Mouse (Mus musculus) intestine, postnatal 0 days (tissue): ENCODE measurements at regions not wholly inside any gene's neighbourhood (a gene's known extent, or its start where the extent isn't known, plus 50 kb on each side); places are given as distances from the start of the nearest gene placed in this dataset.

Source experiments
- ATAC-seq: fragments of 200-750 bp; cut with Nextera tagmentation; 2 replicates; pipeline ENCODE4 v1.8.0; 2017; ENCODE audit warnings: mild to moderate bottlenecking, moderate TSS enrichment, moderate library complexity
- H3K27ac ChIP-seq: fragments of 300-500 bp; sonication (generic); 2 replicates; pipeline ENCODE4 v1.5.1; 2014; ENCODE audit warnings: mild to moderate bottlenecking, low read depth, low read length, moderate library complexity
- H3K27me3 ChIP-seq: fragments of 300-500 bp; sonication (generic); replicated peaks from 2 replicates; pipeline ENCODE4 v1.6.1; 2014; ENCODE audit warnings: low read length, mixed read lengths; ENCODE audit not compliant: control insufficient read depth, insufficient read depth
- H3K36me3 ChIP-seq: fragments of 300-500 bp; sonication (generic); 2 replicates; pipeline ENCODE4 v1.6.1; 2014; ENCODE audit warnings: mild to moderate bottlenecking, moderate library complexity; ENCODE audit not compliant: control insufficient read depth, insufficient read depth
- H3K4me1 ChIP-seq: fragments of 300-500 bp; sonication (generic); replicated peaks from 2 replicates; pipeline ENCODE4 v1.6.1; 2014; ENCODE audit warnings: antibody characterized with exemption, low read length, mixed read lengths; ENCODE audit not compliant: control insufficient read depth, insufficient read depth
- H3K4me2 ChIP-seq: fragments of 300-500 bp; sonication (generic); replicated peaks from 2 replicates; pipeline ENCODE4 v1.6.1; 2014; ENCODE audit warnings: low read depth, mild to moderate bottlenecking, moderate library complexity
- H3K4me3 ChIP-seq: fragments of 300-500 bp; sonication (generic); 2 replicates; pipeline ENCODE4 v1.5.1; 2014; ENCODE audit warnings: low read depth, low read length
- H3K9ac ChIP-seq: fragments of 300-500 bp; sonication (generic); 2 replicates; pipeline ENCODE4 v1.6.1; 2014; ENCODE audit warnings: mild to moderate bottlenecking, low read depth, low read length
- H3K9me3 ChIP-seq: fragments of 300-500 bp; sonication (generic); 2 replicates; pipeline ENCODE4 v1.6.1; 2016; ENCODE audit warnings: mixed run types; ENCODE audit not compliant: control insufficient read depth
- CTCF ChIP-seq: sonication (generic); IDR thresholded peaks from 2 replicates; pipeline ENCODE4 v1.5.1; 2016; ENCODE audit warnings: low read depth, mild to moderate bottlenecking, control low read depth, antibody characterized with exemption, moderate library complexity
- WGBS: fragments of 180-500 bp; shearing (Covaris S2); extraction: QIAGEN DNeasy Blood & Tissue Kit; methylation state at CpG from one replicate; pipeline ENCODE4 v1.1.7; 2014; 5-methylcytosine and 5-hydroxymethylcytosine counted together

DNA sequence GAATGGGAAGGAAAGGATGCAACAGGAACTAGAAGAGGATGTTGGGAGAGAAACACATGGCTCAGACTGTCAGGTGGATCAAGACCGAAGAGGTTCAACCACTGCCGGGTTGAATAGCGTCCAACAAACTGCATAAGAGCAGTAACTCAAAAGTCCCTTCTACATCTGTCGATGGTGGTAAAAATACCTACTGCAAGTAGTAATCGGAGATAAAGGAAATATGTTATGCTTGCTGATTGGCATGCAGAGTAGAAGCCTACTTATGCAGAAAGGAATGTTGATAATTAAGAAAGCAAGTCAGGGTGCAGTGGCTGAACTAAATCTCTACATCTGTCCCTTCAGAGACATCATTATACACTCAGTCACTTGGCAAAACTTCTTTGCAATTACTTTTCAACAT is 330.9 kb upstream of the Actbl2 start:
- H3K27me3 ChIP-seq = no peaks in the 10 kb centered on the region
- no peak overlapping the region for H3K4me2 ChIP-seq
- H3K36me3 ChIP-seq = no peaks in the 10 kb centered on the region
- TF ChIP-seq CTCF = no peak
- ATAC-seq = no peak
- H3K9ac ChIP-seq = no peak overlapping the region
- H3K9me3 ChIP-seq = no peaks in the 10 kb centered on the region
- no peak overlapping the region for H3K27ac ChIP-seq
- WGBS = 90% methylated on average over 5 of the region's 5 CpGs
- no peaks in the 10 kb centered on the region for H3K4me1 ChIP-seq
- no peak overlapping the region for H3K4me3 ChIP-seq

DNA sequence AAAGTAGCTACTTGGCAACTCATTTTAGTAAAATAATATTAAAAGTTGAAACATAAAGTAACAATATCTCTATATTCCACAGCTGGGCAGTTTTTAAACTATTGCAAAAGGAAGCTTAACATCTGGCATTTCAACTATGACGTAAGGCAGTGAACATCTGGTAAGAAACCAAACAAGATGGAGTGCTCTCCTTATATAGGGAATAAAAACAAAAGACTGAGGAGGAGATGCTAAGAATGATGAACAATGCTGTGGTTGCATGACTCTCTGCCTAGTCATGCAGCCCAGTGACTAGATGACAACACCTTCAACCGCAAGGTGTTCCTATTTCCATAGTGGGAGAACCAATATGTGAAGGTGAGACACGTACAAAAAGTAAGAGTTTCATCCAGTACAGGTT is 329.9 kb upstream of the Actbl2 start:
- no peaks in the 10 kb centered on the region for H3K4me1 ChIP-seq
- H3K4me3 ChIP-seq = no peak overlapping the region
- no peak for TF ChIP-seq CTCF
- H3K4me2 ChIP-seq = no peak overlapping the region
- no peak overlapping the region for H3K9ac ChIP-seq
- no peak overlapping the region for H3K27ac ChIP-seq
- H3K9me3 ChIP-seq = no peaks in the 10 kb centered on the region
- no peak for ATAC-seq
- WGBS = 76% methylated on average over 3 of the region's 3 CpGs
- no peaks in the 10 kb centered on the region for H3K27me3 ChIP-seq
- no peaks in the 10 kb centered on the region for H3K36me3 ChIP-seq

GRCm38 (mm10) chr13:110928143-110928542 is 326.7 kb upstream of the Actbl2 start:
- no peak overlapping the region for H3K4me3 ChIP-seq
- H3K27me3 ChIP-seq = no peaks in the 10 kb centered on the region
- no peaks in the 10 kb centered on the region for H3K4me1 ChIP-seq
- H3K36me3 ChIP-seq = no peaks in the 10 kb centered on the region
- no peak overlapping the region for H3K4me2 ChIP-seq
- no peak overlapping the region for H3K27ac ChIP-seq
- no peak for ATAC-seq
- TF ChIP-seq CTCF = no peak
- WGBS = 70% methylated on average over 3 of the region's 3 CpGs
- no peaks in the 10 kb centered on the region for H3K9me3 ChIP-seq
- H3K9ac ChIP-seq = no peak overlapping the region

DNA sequence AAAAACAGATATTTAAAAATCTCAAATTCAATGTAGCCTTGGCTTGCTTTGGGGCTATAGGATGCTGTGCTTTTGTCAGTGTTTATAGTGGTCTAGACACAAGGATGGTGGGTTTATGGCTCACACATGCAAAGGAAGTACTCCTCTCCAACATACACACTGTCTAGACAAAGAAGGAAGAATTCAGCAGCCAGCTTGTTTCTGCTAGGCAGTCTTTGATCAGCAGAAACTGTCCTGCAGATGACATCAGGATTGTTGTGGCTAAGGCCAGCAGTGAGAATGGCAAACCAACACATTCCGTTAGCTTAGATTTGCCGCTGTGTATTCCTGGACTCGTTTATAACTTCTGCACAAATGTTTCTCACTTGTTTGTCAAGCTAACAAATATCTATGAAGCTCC is 325.9 kb upstream of the Actbl2 start:
- WGBS = 67% methylated on average over 3 of the region's 3 CpGs
- Histone ChIP-seq H3K9me3 (no peaks in the 10 kb centered on the region), H3K27ac (no peak overlapping the region), H3K36me3 (no peaks in the 10 kb centered on the region), H3K9ac (no peak overlapping the region), H3K4me3 (no peak overlapping the region), H3K4me2 (no peak overlapping the region), H3K27me3 (no peaks in the 10 kb centered on the region), H3K4me1 (no peaks in the 10 kb centered on the region)
- ATAC-seq = no peak
- TF ChIP-seq CTCF = no peak

DNA sequence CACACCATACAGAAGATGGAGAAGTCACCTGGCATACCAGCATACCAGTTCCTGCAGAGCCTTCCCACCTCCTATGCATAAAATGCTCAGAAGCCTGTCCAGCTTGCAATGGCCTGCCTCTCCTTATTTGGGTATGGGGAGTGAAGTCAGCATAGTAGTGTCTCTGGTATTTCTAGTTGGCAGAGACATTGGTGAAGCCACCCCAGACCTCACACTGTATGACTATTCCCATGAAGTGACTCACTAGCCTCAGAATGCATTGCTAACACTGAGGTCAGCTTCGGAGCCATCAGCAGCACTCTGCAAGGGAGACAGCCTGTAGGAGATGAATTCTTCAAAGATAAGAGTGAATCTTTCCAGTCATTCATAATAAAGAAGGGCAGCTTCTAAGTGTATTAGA is 325.2 kb upstream of the Actbl2 start:
- Histone ChIP-seq H3K4me1 (no peaks in the 10 kb centered on the region), H3K27me3 (no peaks in the 10 kb centered on the region), H3K4me2 (no peak overlapping the region), H3K9ac (no peak overlapping the region), H3K9me3 (no peaks in the 10 kb centered on the region), H3K36me3 (no peaks in the 10 kb centered on the region), H3K4me3 (no peak overlapping the region), H3K27ac (no peak overlapping the region)
- WGBS = 64% methylated on average over 1 of the region's 1 CpGs
- TF ChIP-seq CTCF = no peak
- ATAC-seq = no peak

- no peaks in the 10 kb centered on the region for H3K4me1 ChIP-seq
- H3K27ac ChIP-seq = no peak overlapping the region
- 86% methylated on average over 1 of the region's 1 CpGs for WGBS
- no peak for TF ChIP-seq CTCF
- no peaks in the 10 kb centered on the region for H3K9me3 ChIP-seq
- H3K36me3 ChIP-seq = no peaks in the 10 kb centered on the region
- H3K4me2 ChIP-seq = no peak overlapping the region
- H3K4me3 ChIP-seq = no peak overlapping the region
- H3K9ac ChIP-seq = no peak overlapping the region
- ATAC-seq = no peak
- H3K27me3 ChIP-seq = no peaks in the 10 kb centered on the region
These were observed 313.2 kb upstream of the Actbl2 start for GRCm38 (mm10) chr13:110941587-110941986.

GRCm38 (mm10) chr13:110942986-110943644 is 311.7 kb upstream of the Actbl2 start:
- Histone ChIP-seq H3K4me3 (no peak overlapping the region), H3K36me3 (no peaks in the 10 kb centered on the region), H3K9ac (no peak overlapping the region), H3K27me3 (no peaks in the 10 kb centered on the region), H3K4me1 (no peaks in the 10 kb centered on the region), H3K9me3 (no peaks in the 10 kb centered on the region), H3K4me2 (no peak overlapping the region), H3K27ac (no peak overlapping the region)
- WGBS = 84% methylated on average over 4 of the region's 4 CpGs
- no peak for TF ChIP-seq CTCF
- ATAC-seq = no peak
